Mouse (Mus musculus) liver, adult 2 months (tissue): ENCODE measurements around the gene Igfbp7.

Experiments
- CTCF ChIP-seq: fragments of 200-500 bp; IDR thresholded peaks from 2 replicates; pipeline ENCODE4 v1.5.1; 2011; ENCODE audit warnings: low read depth, low read length, control low read depth
- POLR2A ChIP-seq: fragments of 200-500 bp; IDR thresholded peaks from 2 replicates; pipeline ENCODE4 v1.6.1; 2011; ENCODE audit warnings: low read length, control low read depth; ENCODE audit not compliant: insufficient read depth; ENCODE audit errors: extremely low read depth

DNA sequence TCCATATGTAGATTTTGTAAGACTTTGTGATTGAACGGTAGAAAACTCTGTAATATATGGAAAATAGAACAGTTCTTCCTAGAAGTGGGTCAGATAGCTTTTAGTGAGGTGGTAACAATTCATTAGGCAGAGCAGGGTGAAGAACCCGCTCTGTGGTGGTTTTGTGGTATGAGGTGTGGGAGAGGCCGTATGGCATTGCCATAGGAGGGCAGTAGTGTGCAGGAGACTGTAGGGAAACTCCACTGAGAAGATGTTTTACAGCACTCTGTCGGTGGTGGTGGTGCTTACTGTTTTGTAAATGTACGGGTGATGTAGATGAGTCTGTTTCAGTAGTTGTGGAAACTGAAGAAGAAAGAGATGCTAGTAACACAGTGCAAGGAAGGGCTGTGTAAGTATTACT lies 77.7 kb downstream of the Igfbp7 start:
- TF ChIP-seq CTCF (peak; percentile 7; the same call in 1 of the 2 replicates), POLR2A (no peak)
